Mouse (Mus musculus): ENCODE results near the gene Cd160. TPM values are rescaled to one million over a fixed set of nuclear protein-coding genes. Genes with fewer than 3 reads are reported as not detected.
A peak's percentile ranks its signal among the peaks of the same experiment; 100 is the strongest.

Cd160 gene
- total RNA-seq, 4 experiments from 2014 or later: not detected

- no peak for DNase-seq (ENCODE audit: low spot score in 2 of 2)
Measured at GRCm38 (mm10) chr3:96829856-96830255, 705 bp upstream of the Cd160 start.

GRCm38 (mm10) chr3:96828308-96828864, 765 bp downstream of the Cd160 start:
- DNase-seq (ENCODE audit: low spot score in 2 of 2): no peak

DNA sequence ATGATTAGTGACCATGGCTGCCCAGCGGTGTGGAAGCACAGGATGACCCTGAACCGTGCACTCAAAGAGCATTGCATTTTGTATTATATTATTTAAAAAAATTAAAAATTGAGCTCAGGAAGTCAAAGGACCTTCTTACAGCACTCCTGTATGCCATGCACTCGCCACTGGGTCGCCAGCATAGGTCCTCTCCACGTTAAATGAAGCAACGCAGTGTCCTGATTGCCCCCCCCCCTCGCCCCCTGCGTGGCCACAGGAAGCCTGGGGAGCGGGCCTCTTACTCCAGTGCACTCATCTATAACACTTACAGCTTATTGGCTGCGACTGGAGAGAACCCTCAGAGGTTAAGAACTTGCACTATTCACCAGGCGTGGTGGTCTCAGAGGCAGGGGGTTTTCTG, 3.9 kb downstream of the Cd160 start:
- DNase-seq (ENCODE audit: low spot score in 2 of 2): no peak

DNA sequence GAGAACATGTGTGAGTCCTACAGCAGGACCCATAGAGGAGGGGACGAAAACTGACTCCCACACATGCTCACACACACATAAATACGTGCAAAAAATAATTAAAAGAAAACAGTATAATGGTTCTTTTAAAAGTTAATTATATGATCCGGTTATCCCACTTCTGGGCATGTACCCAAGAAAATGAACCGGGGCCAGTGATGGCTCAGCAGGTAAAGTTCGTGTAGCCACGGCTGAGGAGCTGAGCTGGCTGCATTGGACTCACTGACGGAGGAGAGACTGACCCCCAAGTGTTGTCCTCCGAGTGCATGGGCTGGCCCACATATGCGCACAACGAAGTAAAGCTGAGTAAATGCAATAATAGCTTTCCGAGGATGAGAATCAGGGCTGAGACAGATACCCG, 4.5 kb downstream of the Cd160 start:
- no peak for DNase-seq (ENCODE audit: low spot score in 2 of 2)

DNA sequence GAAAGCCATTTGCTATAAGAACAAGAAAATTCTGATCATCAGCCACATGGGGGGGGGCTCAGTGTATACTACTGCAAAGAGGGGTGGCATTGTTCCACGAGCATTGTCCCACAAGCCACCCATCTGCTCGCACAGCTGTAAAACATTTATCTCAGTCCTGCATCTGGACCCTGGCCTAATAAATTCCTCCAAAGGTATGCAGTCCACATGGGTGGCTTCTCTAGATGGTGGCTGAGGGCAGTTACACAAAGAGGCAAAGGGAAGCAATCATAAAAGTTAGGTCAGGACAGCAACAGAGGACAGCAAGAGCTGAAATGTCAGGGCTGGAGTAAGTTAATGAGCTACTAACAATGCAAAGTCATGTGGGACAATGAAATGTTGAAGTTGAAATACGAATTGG, 5.5 kb downstream of the Cd160 start:
- no peak for DNase-seq (ENCODE audit: low spot score in 2 of 2)

DNA sequence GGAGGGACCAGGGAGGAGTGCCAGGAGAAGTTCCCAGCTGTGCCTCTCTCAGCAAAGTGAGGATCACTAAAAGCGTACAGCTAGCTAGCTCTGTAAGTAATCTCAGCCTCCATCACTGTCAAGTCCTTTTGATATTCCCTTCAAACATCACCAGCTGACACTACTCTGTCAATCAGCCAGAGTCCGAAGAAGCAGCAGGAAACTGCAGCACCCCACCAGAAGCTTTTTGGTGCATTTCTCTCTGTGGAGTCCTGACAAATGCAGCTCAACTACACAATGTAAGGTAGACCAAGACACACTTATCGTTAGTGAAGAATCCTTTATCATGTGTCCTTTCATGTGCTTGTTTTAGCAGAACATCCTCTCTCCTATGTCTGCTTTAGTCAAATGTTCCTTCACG, 7.6 kb downstream of the Cd160 start:
- DNase-seq (ENCODE audit: low spot score in 2 of 2): no peak

GRCm38 (mm10) chr3:96820116-96820915, 8.8 kb downstream of the Cd160 start:
- DNase-seq (ENCODE audit: low spot score in 2 of 2): no peak

GRCm38 (mm10) chr3:96814342-96814741, 14.8 kb downstream of the Cd160 start:
- no peak for DNase-seq (ENCODE audit: low spot score in 2 of 2)

DNA sequence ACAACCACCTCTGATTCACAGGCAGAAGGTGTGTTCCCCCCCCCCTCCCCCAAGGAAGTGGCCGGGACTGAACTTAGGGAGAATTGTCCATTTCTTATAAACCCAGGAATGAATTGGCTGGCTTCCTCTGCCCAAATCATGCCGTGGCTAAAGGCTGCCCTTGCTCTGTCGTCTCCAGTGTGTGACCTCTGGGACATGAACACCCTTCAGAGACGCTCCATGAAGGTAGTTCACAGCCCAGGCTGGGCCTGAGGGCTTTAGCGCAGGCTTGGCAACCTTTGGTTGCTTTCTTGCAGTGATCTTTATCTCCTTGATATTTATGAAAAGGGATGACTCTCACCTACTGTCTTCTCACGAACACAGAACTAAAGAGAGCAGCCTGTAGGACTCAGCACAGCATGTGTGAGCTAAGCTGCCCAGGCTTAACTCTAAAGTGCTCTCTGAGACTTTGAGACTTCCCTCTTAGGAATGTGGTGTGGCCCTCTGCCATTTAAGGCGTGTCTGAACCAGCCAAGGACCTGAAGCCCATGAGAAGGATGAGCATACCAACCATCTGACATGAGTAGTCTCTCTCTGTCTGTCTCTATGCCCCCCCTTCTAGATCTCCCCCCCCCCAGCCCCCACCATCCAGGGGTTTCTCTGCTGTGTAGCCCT, 15.4 kb downstream of the Cd160 start:
- no peak for DNase-seq (ENCODE audit: low spot score in 2 of 2)

GRCm38 (mm10) chr3:96813106-96813505, 16.0 kb downstream of the Cd160 start:
- DNase-seq (ENCODE audit: low spot score in 2 of 2): peak; percentile 23 to 31

GRCm38 (mm10) chr3:96812395-96813091, 16.6 kb downstream of the Cd160 start:
- peak; percentile 42 to 81 for DNase-seq (ENCODE audit: low spot score in 2 of 2)

GRCm38 (mm10) chr3:96811232-96811631, 17.9 kb downstream of the Cd160 start:
- no peak for DNase-seq (ENCODE audit: low spot score in 2 of 2)

- DNase-seq (ENCODE audit: low spot score in 2 of 2): no peak
Measured at GRCm38 (mm10) chr3:96808651-96809050, 20.5 kb downstream of the Cd160 start.

DNA sequence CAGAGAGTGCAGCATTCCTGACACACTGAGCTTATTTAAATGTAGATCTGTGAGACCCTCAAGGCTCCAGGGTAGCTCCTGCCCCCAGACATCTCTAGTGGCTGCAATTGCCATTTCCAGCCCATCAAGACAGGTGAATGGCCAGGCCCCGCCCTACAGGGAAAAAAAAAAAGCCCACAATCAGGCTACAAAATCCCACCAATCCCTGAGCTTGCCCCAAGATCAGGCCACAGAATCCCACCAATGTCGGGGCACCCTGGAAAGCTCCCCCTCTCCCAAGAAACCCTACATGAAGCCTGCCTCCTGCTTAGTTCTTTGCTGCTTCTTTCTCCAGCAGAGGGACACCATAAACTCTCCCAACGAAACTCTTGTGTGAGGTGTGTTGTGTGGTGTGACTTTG, 21.0 kb downstream of the Cd160 start:
- DNase-seq (ENCODE audit: low spot score in 2 of 2): no peak

- no peak for DNase-seq (ENCODE audit: low spot score in 2 of 2)
Measured at GRCm38 (mm10) chr3:96802214-96802613, 26.9 kb downstream of the Cd160 start.

DNA sequence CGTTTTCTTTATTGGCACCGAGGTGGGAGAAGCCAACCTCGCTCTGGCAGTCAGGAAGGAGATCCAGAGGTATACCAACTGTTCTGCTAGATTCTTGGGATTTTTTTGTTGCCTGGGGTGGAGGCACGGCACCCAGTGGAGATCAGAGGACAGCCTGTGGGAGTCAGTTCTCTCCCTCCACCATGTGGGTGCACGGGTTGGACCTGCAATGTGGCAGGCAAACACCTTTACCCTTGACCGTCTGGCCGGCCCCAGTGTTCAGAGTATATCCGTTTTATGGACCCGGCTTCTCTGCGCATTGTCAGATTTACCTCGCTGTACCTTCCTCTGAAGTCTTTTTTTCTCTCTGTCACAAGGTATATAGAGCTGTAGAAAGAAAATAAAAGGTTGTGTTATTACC, 28.9 kb downstream of the Cd160 start:
- DNase-seq (ENCODE audit: low spot score in 2 of 2): no peak

DNA sequence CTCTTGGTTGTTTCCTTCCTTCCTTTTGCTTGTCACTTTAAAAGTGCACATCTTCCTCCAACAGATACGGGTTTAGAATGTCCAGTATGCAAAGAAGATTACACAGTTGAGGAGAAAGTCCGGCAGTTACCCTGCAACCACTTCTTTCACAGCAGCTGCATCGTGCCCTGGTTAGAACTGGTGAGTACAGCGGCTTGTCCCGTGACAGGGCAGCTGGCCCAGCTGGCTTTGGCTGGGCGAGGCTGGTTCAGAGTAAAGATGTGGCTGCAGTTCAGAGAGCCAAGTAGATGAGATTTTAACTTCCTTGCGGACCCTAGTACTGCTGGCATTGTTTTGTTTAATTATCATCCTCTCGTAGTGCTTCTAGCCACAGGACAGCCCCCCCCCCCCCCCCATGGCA, 40.6 kb downstream of the Cd160 start:
- peak in 1 of 2 experiments; percentile 27 for DNase-seq (ENCODE audit: low spot score in 2 of 2)

DNA sequence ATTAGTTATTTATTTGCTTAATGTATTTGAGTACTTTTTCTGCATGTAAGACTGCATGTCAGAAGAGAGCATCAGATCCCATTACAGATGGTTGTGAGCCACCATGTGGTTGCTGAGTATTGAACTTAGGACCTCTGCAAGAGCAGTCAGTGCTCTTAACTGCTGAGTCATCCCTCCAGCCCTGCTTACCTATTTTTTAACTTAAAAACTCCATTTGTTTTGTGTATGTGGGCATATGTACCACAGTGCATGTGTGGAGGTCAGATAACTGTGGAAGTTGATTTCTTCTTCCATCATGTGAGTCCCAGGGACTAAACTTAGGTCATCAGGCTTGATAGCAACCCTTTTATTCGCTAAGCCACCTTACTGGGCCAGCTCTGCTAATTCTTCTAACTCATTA, 41.4 kb downstream of the Cd160 start:
- no peak for DNase-seq (ENCODE audit: low spot score in 2 of 2)

GRCm38 (mm10) chr3:96782236-96782635, 46.9 kb downstream of the Cd160 start:
- DNase-seq (ENCODE audit: low spot score in 2 of 2): no peak

- DNase-seq (ENCODE audit: low spot score in 2 of 2): no peak
Measured at GRCm38 (mm10) chr3:96777120-96777519, 52.0 kb downstream of the Cd160 start.

GRCm38 (mm10) chr3:96772949-96773348, 56.2 kb downstream of the Cd160 start:
- DNase-seq (ENCODE audit: low spot score in 2 of 2): no peak

DNA sequence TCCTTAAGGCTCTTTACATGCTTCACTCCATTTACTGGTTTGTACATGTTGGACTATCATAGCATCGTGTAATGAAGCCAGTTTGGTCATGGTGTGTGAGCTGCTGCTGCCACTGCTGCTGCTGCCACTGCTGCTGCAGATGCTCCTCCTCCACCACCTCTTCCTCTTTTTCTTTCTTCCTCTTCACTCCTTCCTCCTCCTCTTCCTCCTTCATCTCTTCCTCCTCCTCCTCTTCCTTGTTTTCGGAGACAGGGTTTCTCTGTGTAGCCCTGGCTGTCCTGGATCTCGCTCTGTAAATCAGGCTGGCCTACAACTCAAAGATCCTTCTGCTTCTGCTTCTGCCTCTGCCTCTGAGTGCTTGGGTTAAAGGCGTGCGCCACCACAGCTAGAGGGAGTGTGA, 59.2 kb downstream of the Cd160 start:
- no peak for DNase-seq (ENCODE audit: low spot score in 2 of 2)
